ENCODE assay signal across 8 mouse cellular contexts in the genomic region with DNA sequence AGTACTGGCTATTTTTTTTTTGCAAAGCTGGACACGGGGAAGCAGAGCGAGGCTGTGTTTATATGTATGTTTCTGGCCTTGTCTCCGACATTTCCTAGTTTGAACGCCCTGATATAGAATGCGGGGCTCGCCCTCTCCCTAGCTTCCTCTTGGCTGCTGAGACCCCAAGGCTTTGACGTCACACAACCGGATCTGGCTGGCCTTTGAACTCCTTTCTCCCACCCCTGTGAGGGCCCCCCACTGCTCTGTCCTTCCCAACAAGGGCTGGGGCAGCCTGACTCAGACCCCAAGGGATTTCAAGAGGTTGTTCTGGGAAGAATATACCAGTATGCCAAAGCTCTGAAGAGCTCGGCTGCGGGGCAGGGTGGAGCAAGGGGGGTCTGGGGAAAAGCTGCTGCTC. TPM values are rescaled to one million over a fixed set of nuclear protein-coding genes. Genes with fewer than 3 reads are reported as not detected.
DNase-seq lines count a peak whose midpoint lies in the region; ATAC-seq and TF ChIP-seq lines count a peak whose summit lies in the region.

No protein-coding gene starts in this region.

- H3K4me2 ChIP-seq in lung, postnatal 0 days (replicated peaks; ENCODE audit: low read depth, low read length), result peak overlapping the region; percentile 55

- peak; percentile 91 for DNase-seq in NIH3T3 (ENCODE audit: low read depth)
- DNase-seq in heart, adult 18-20 months, result peak; percentile 75 to 78
- peak; percentile 51 for DNase-seq in kidney, adult 9 months
- DNase-seq in lung, postnatal 0 days (ENCODE audit: low spot score), result peak; percentile 89
- DNase-seq in retina, embryonic 14.5 days (ENCODE audit: low spot score), result peak; percentile 48
- no peak for DNase-seq in layer of hippocampus, adult 9-10 months (ENCODE audit: low spot score)
- no peak for DNase-seq in right cerebral cortex, postnatal 4 days

- H3K36me3 ChIP-seq in lung, postnatal 0 days (ENCODE audit: insufficient read depth, low read length), result no peaks in the 10 kb centered on the region

- TF ChIP-seq CTCF in cortical plate, adult 2 months (IDR thresholded peaks at IDR 0.05; ENCODE audit: extremely low read depth, insufficient read depth, low read length), result no peak
- no peak for TF ChIP-seq CTCF in lung, postnatal 0 days (IDR thresholded peaks at IDR 0.05)

- H3K4me3 ChIP-seq in cortical plate, adult 2 months (ENCODE audit: insufficient read depth, low read length), result no peak overlapping the region
- peak overlapping the region; percentile 37 for H3K4me3 ChIP-seq in lung, postnatal 0 days (ENCODE audit: low read depth, low read length)

- no peaks in the 10 kb centered on the region for H3K9me3 ChIP-seq in lung, postnatal 0 days (ENCODE audit: low read length)

- WGBS in lung, postnatal 0 days, result 5% methylated on average over 10 of the region's 10 CpGs

- H3K4me1 ChIP-seq in cortical plate, adult 2 months (ENCODE audit: control insufficient read depth, insufficient read depth, low read length), result no peaks in the 10 kb centered on the region
- H3K4me1 ChIP-seq in lung, postnatal 0 days (ENCODE audit: insufficient read depth, low read depth, low read length), result peaks cover 28% of the 10 kb centered on the region

- no peak for TF ChIP-seq POLR2A in cortical plate, adult 2 months (IDR thresholded peaks at IDR 0.05; ENCODE audit: extremely low read depth, insufficient read depth, low read length)

- 0 out of 2 replicates have a peak overlapping the region, but pooled peaks have one; percentile 32 for H3K27ac ChIP-seq in cortical plate, adult 2 months (ENCODE audit: insufficient read depth, low read length)
- H3K27ac ChIP-seq in lung, postnatal 0 days (ENCODE audit: low read length), result peak overlapping the region; percentile 90

- peak overlapping the region; percentile 27; the same call in 1 of the 2 replicates for H3K9ac ChIP-seq in lung, postnatal 0 days (replicated peaks; ENCODE audit: low read depth)

- peak; percentile 85 for TF ChIP-seq EP300 in lung, postnatal 0 days (IDR thresholded peaks at IDR 0.05)

- no peaks in the 10 kb centered on the region for H3K27me3 ChIP-seq in lung, postnatal 0 days (replicated peaks; ENCODE audit: insufficient read depth, low read length)

- peak; percentile 79 for ATAC-seq in lung, postnatal 0 days

RNA-seq across cellular contexts. Expression of gene Polr2b, which starts 48.4 kb away (rescaled TPM):
- polyA plus RNA-seq in cortical plate, adult 2 months (2012; rRNA removed), result 35.4 and 35.9 TPM in 2 replicates
- total RNA-seq in heart, adult 18-20 months (2021), result 10 to 100 TPM; 32.8 to 36.7 TPM
- polyA plus RNA-seq in lung, postnatal 0 days (2015; fragmentation: Nextera tagmentation; extraction: Ambion mirVana), result 23.6 and 26.2 TPM in 2 replicates

RNA-seq across cellular contexts. Expression of gene Noa1, which starts 48.5 kb away (rescaled TPM):
- 18.4 and 18.5 TPM in 2 replicates for polyA plus RNA-seq in cortical plate, adult 2 months (2012; rRNA removed)
- 10 to 100 TPM; 22.1 to 25.7 TPM for total RNA-seq in heart, adult 18-20 months (2021)
- polyA plus RNA-seq in lung, postnatal 0 days (2015; fragmentation: Nextera tagmentation; extraction: Ambion mirVana), result 11.6 and 13.6 TPM in 2 replicates

RNA-seq across cellular contexts. Expression of gene Igfbp7, which starts 49.5 kb away (rescaled TPM):
- polyA plus RNA-seq in cortical plate, adult 2 months (2012; rRNA removed), result 82.1 and 88.9 TPM in 2 replicates
- 100 to 1,000 TPM; 167 to 176 TPM for total RNA-seq in heart, adult 18-20 months (2021)
- 756 and 780 TPM in 2 replicates for polyA plus RNA-seq in lung, postnatal 0 days (2015; fragmentation: Nextera tagmentation; extraction: Ambion mirVana)

Comparison
In these comparisons a context has a peak if more than half of its experiments do, and no peak if none do; other contexts are left out.
1. DNase-seq: peak in NIH3T3 (single experiment), heart, adult 18-20 months (2 of 2), kidney, adult 9 months (single experiment), lung, postnatal 0 days (single experiment) and retina, embryonic 14.5 days (single experiment); none in layer of hippocampus, adult 9-10 months (single experiment) and right cerebral cortex, postnatal 4 days (single experiment).